Mouse (Mus musculus) erythroblast, embryonic 14.5 days (primary cell): ENCODE results near the gene Mthfd1l. TPM values are rescaled to one million over a fixed set of nuclear protein-coding genes. Genes with fewer than 3 reads are reported as not detected.
"Not testable (repeated sequence)": the region's sequence is repeated elsewhere in the genome, so short reads cannot be mapped to it uniquely, and the experiment has no call there.

Experiments used
- H3K27me3 ChIP-seq: 2 replicates; pipeline ENCODE4 v1.6.1; 2012; ENCODE audit warnings: inconsistent platforms; ENCODE audit not compliant: control insufficient read depth
- H3K36me3 ChIP-seq: 2 replicates; pipeline ENCODE4 v1.6.1; 2012; ENCODE audit warnings: mild to moderate bottlenecking, inconsistent platforms; ENCODE audit not compliant: control insufficient read depth
- H3K4me1 ChIP-seq: 2 replicates; pipeline ENCODE4 v1.6.1; 2012; ENCODE audit warnings: inconsistent platforms; ENCODE audit not compliant: control insufficient read depth
- H3K4me3 ChIP-seq: replicated peaks from 2 replicates; pipeline ENCODE3; 2012; ENCODE audit warnings: moderate library complexity, mild to moderate bottlenecking, inconsistent platforms
- H3K9me3 ChIP-seq: 2 replicates; pipeline ENCODE4 v1.6.1; 2012; ENCODE audit warnings: low read length, inconsistent platforms, mixed read lengths; ENCODE audit not compliant: control insufficient read depth
- GATA1 ChIP-seq: IDR thresholded peaks from 2 replicates; pipeline ENCODE4 v1.6.1; 2012; ENCODE audit warnings: low read length, inconsistent platforms, mixed read lengths
- TAL1 ChIP-seq: IDR thresholded peaks from 3 replicates; pipeline ENCODE4 v1.6.1; 2012; ENCODE audit warnings: low read length, inconsistent platforms, mixed read lengths
- polyA plus RNA-seq: library from polyadenylated mRNA; stranded (reverse); fragments of >175 nt; gene quantifications from 2 replicates; pipeline ENCODE4 v1.2.3, GENCODE M21; 2012

Gene Mthfd1l
- polyA plus RNA-seq, 1 experiment = 1.2 TPM

GRCm38 (mm10) chr10:4119287-4119686, 146.4 kb downstream of the Mthfd1l start:
- TF ChIP-seq TAL1 = no peak
- no peak for TF ChIP-seq GATA1
- Histone ChIP-seq H3K4me1 (peaks cover 2% of the 10 kb centered on the region), H3K27me3 (no peaks in the 10 kb centered on the region), H3K9me3 (no peaks in the 10 kb centered on the region), H3K36me3 (peaks cover 36% of the 10 kb centered on the region), H3K4me3 (no peak overlapping the region)

GRCm38 (mm10) chr10:4120708-4121107, 147.8 kb downstream of the Mthfd1l start:
- no peaks in the 10 kb centered on the region for H3K27me3 ChIP-seq
- no peak overlapping the region for H3K4me3 ChIP-seq
- H3K36me3 ChIP-seq = peaks cover 34% of the 10 kb centered on the region
- TF ChIP-seq TAL1 = no peak
- TF ChIP-seq GATA1 = no peak
- H3K9me3 ChIP-seq = no peaks in the 10 kb centered on the region
- H3K4me1 ChIP-seq = peaks cover 2% of the 10 kb centered on the region

- Histone ChIP-seq H3K36me3 (peaks cover 31% of the 10 kb centered on the region), H3K4me3 (no peak overlapping the region), H3K4me1 (peaks cover 3% of the 10 kb centered on the region), H3K27me3 (no peaks in the 10 kb centered on the region), H3K9me3 (no peaks in the 10 kb centered on the region)
- no peak for TF ChIP-seq TAL1
- no peak for TF ChIP-seq GATA1
Measured at GRCm38 (mm10) chr10:4121197-4121596, 148.3 kb downstream of the Mthfd1l start.

DNA sequence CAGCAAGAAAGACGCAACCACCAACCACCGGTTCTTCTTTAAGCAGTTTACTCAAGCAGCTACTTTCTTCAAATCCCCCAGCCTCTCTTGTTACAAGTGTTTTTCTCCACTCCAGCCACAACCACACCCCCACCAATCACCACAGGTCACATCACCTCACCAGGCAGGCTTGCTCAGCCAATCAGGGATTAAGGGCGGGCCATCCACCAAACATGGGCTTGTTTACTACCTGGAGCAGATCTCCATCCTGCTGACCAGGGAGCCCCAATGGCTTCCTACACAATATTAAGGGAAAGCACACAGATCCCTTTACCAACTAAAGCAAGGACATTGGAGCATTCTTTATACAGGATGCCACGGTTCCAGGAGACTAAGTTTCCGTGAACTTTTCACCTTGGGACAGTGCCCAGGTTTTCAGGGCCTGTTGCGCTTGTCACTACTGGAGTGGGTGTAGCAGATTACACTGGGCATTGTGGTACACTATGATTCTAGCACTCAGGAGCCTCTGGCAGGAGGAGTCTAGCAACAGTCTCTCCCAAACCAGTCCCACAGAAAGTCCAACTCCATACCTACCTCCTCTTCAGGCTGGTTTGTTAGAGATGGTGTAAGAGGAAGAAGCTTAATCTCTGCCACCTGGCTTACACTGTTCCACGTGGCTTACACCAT, 150.5 kb downstream of the Mthfd1l start:
- H3K9me3 ChIP-seq, H3K4me3 ChIP-seq, H3K27me3 ChIP-seq: not testable (repeated sequence)
- peaks cover 39% of the 10 kb centered on the region for H3K36me3 ChIP-seq
- peaks cover 12% of the 10 kb centered on the region for H3K4me1 ChIP-seq

GRCm38 (mm10) chr10:4124148-4124547, 151.2 kb downstream of the Mthfd1l start:
- TF ChIP-seq TAL1 (no peak), GATA1 (no peak)
- H3K4me3 ChIP-seq = no peak overlapping the region
- H3K4me1 ChIP-seq = peaks cover 12% of the 10 kb centered on the region
- no peaks in the 10 kb centered on the region for H3K9me3 ChIP-seq
- peaks cover 43% of the 10 kb centered on the region for H3K36me3 ChIP-seq
- H3K27me3 ChIP-seq = no peaks in the 10 kb centered on the region

GRCm38 (mm10) chr10:4125232-4125631, 152.3 kb downstream of the Mthfd1l start:
- Histone ChIP-seq H3K27me3 (no peaks in the 10 kb centered on the region), H3K9me3 (no peaks in the 10 kb centered on the region), H3K4me3 (no peak overlapping the region), H3K36me3 (peaks cover 47% of the 10 kb centered on the region), H3K4me1 (peaks cover 16% of the 10 kb centered on the region)
- TF ChIP-seq GATA1 = no peak
- no peak for TF ChIP-seq TAL1

- H3K9me3 ChIP-seq = no peaks in the 10 kb centered on the region
- TF ChIP-seq TAL1 = no peak
- no peak for TF ChIP-seq GATA1
- no peaks in the 10 kb centered on the region for H3K27me3 ChIP-seq
- peaks cover 46% of the 10 kb centered on the region for H3K36me3 ChIP-seq
- peaks cover 18% of the 10 kb centered on the region for H3K4me1 ChIP-seq
- no peak overlapping the region for H3K4me3 ChIP-seq
Measured at GRCm38 (mm10) chr10:4126335-4127012, 153.6 kb downstream of the Mthfd1l start.

GRCm38 (mm10) chr10:4128411-4128810, 155.5 kb downstream of the Mthfd1l start:
- TF ChIP-seq TAL1 = no peak
- no peak for TF ChIP-seq GATA1
- no peaks in the 10 kb centered on the region for H3K9me3 ChIP-seq
- H3K4me1 ChIP-seq = peaks cover 18% of the 10 kb centered on the region
- H3K4me3 ChIP-seq = no peak overlapping the region
- H3K36me3 ChIP-seq = peaks cover 52% of the 10 kb centered on the region
- H3K27me3 ChIP-seq = no peaks in the 10 kb centered on the region

DNA sequence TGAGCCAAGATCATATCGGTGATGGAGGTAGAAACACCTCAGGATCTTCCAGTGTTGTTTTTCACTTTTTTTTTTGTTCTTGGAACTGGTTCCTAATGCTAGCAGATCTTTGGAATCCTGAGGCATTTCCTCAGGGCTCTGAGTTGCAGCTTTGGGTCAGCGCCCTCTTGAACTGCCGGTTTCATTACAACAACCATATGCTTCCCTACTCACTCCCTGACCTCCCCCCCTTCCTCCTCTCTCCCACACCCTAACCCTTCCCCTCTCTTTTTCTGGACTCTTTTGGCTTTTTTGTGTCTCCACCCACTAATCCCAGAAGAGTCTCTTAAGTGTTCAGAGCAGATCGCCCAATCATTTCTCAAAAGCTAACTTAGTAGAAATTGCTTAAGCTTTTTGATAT, 156.0 kb downstream of the Mthfd1l start:
- Histone ChIP-seq H3K36me3 (peaks cover 53% of the 10 kb centered on the region), H3K9me3 (no peaks in the 10 kb centered on the region), H3K4me1 (peaks cover 18% of the 10 kb centered on the region), H3K4me3 (no peak overlapping the region), H3K27me3 (no peaks in the 10 kb centered on the region)
- TF ChIP-seq GATA1 (no peak), TAL1 (no peak)
